Mouse (Mus musculus) liver, adult 2 months (tissue): Measurements from ENCODE around the gene Plekhg1. TPM values are rescaled to one million over a fixed set of nuclear protein-coding genes. Genes with fewer than 3 reads are reported as not detected.
A peak's percentile ranks its signal among the peaks of the same experiment; 100 is the strongest.

ENCODE experiments used
- DNase-seq: peaks from one replicate; pipeline ENCODE4 v3.0.0-alpha.2; 2011; ENCODE audit warnings: low read depth, low spot score; ENCODE audit errors: extremely low read depth
- H3K27ac ChIP-seq: fragments of 200-500 bp; replicated peaks from 2 replicates; pipeline ENCODE4 v1.5.1; 2012; ENCODE audit warnings: low read depth, mild to moderate bottlenecking, control low read depth, inconsistent platforms, low read length; ENCODE audit not compliant: insufficient read depth
- H3K27me3 ChIP-seq: fragments of 200-500 bp; 2 replicates; pipeline ENCODE4 v1.6.1; 2012; ENCODE audit warnings: mild to moderate bottlenecking, moderate library complexity, low read length, inconsistent platforms; ENCODE audit not compliant: control insufficient read depth, insufficient read depth
- H3K36me3 ChIP-seq: fragments of 200-500 bp; 2 replicates; pipeline ENCODE4 v1.6.1; 2012; ENCODE audit warnings: low read length, inconsistent platforms; ENCODE audit not compliant: control insufficient read depth, insufficient read depth
- H3K4me1 ChIP-seq: fragments of 200-500 bp; 2 replicates; pipeline ENCODE4 v1.6.1; 2011; ENCODE audit warnings: low read length; ENCODE audit not compliant: control insufficient read depth, insufficient read depth
- H3K4me3 ChIP-seq: fragments of 200-500 bp; 2 replicates; pipeline ENCODE4 v1.5.1; 2011; ENCODE audit warnings: low read depth, mild to moderate bottlenecking, control low read depth, low read length, moderate library complexity; ENCODE audit not compliant: insufficient read depth
- H3K79me2 ChIP-seq: fragments of 200-500 bp; 2 replicates; pipeline ENCODE4 v1.6.1; 2012; ENCODE audit warnings: inconsistent platforms, mild to moderate bottlenecking, low read length, moderate library complexity; ENCODE audit not compliant: control insufficient read depth, insufficient read depth
- H3K9ac ChIP-seq: fragments of 200-500 bp; 2 replicates; pipeline ENCODE4 v1.6.1; 2012; ENCODE audit warnings: low read depth, mild to moderate bottlenecking, control low read depth, inconsistent platforms, low read length
- CTCF ChIP-seq: fragments of 200-500 bp; IDR thresholded peaks from 2 replicates; pipeline ENCODE4 v1.5.1; 2011; ENCODE audit warnings: low read depth, low read length, control low read depth
- POLR2A ChIP-seq: fragments of 200-500 bp; IDR thresholded peaks from 2 replicates; pipeline ENCODE4 v1.6.1; 2011; ENCODE audit warnings: low read length, control low read depth; ENCODE audit not compliant: insufficient read depth; ENCODE audit errors: extremely low read depth
- WGBS: fragments of 180-500 bp; shearing (Covaris S2); methylation state at CpG from one replicate; pipeline ENCODE4 v1.1.7; 2018; 5-methylcytosine and 5-hydroxymethylcytosine counted together
- polyA plus RNA-seq: library from polyadenylated mRNA; depleted of rRNA; stranded (reverse); fragments of >200 nt; gene quantifications from 2 replicates; pipeline ENCODE4 v1.2.3, GENCODE M21; 2012
- total RNA-seq: library from RNA; depleted of rRNA; stranded (reverse); fragments of >200 nt; gene quantifications from 2 replicates; pipeline ENCODE4 v1.2.3, GENCODE M21; 2014

Plekhg1 gene
- total and polyA plus RNA-seq, 2 experiments = 1.2 to 6.0 TPM

- Histone ChIP-seq H3K9ac (no peak overlapping the region), H3K27ac (no peak overlapping the region), H3K79me2 (no peaks in the 10 kb centered on the region), H3K4me3 (no peak overlapping the region), H3K4me1 (peaks cover 8% of the 10 kb centered on the region; the same call in 1 of the 2 replicates), H3K36me3 (no peaks in the 10 kb centered on the region), H3K27me3 (no peaks in the 10 kb centered on the region)
- TF ChIP-seq POLR2A (no peak), CTCF (no peak)
- peak; percentile 67 for DNase-seq
- 74% methylated on average over 3 of the region's 3 CpGs for WGBS
Measured at GRCm38 (mm10) chr10:3715302-3715943, 24.7 kb upstream of the Plekhg1 start.

GRCm38 (mm10) chr10:3718021-3718865 is 21.9 kb upstream of the Plekhg1 start:
- WGBS = 29% methylated on average over 16 of the region's 16 CpGs
- peak; percentile 95 for DNase-seq
- peak; percentile 30; the same call in 1 of the 2 replicates for TF ChIP-seq POLR2A
- TF ChIP-seq CTCF = no peak
- H3K36me3 ChIP-seq = no peaks in the 10 kb centered on the region
- peak overlapping the region; percentile 45 for H3K9ac ChIP-seq
- no peaks in the 10 kb centered on the region for H3K79me2 ChIP-seq
- H3K4me1 ChIP-seq = peaks cover 8% of the 10 kb centered on the region; the same call in 1 of the 2 replicates
- H3K27ac ChIP-seq = peak overlapping the region; percentile 62
- no peaks in the 10 kb centered on the region for H3K27me3 ChIP-seq
- H3K4me3 ChIP-seq = peak overlapping the region; percentile 26

DNA sequence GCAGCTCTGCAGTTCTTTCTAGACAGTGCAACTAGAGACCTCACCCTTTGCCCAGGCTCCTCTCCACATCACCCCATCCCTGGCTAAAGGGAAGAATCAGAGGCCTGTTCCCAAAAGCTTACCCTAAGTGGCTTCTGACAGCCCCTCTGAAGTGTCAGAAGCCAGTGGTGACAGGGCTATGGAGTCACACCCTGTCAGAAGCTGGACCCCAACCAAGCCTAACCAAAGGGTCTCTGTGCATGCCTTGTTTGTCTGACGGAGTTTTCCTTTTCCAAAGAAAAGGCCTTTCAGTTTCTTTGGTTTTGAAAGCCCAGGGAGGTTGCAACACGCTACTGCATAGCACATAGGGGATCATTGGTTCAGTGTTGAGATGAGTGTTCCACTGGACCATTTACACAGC is 19.9 kb upstream of the Plekhg1 start:
- Histone ChIP-seq H3K27me3 (no peaks in the 10 kb centered on the region), H3K79me2 (no peaks in the 10 kb centered on the region), H3K9ac (no peak overlapping the region), H3K36me3 (no peaks in the 10 kb centered on the region), H3K27ac (no peak overlapping the region), H3K4me1 (peaks cover 8% of the 10 kb centered on the region; the same call in 1 of the 2 replicates), H3K4me3 (no peak overlapping the region)
- no peak for DNase-seq
- 96% methylated on average over 2 of the region's 2 CpGs for WGBS
- no peak for TF ChIP-seq CTCF
- no peak for TF ChIP-seq POLR2A

- no peak for DNase-seq
- H3K4me1 ChIP-seq = peaks cover 8% of the 10 kb centered on the region; the same call in 1 of the 2 replicates
- no peak overlapping the region for H3K9ac ChIP-seq
- TF ChIP-seq CTCF (no peak), POLR2A (no peak)
- no peaks in the 10 kb centered on the region for H3K36me3 ChIP-seq
- no peaks in the 10 kb centered on the region for H3K27me3 ChIP-seq
- no peaks in the 10 kb centered on the region for H3K79me2 ChIP-seq
- H3K4me3 ChIP-seq = no peak overlapping the region
- H3K27ac ChIP-seq = no peak overlapping the region
- 91% methylated on average over 2 of the region's 2 CpGs for WGBS
Measured at GRCm38 (mm10) chr10:3722339-3722738, 17.8 kb upstream of the Plekhg1 start.

DNA sequence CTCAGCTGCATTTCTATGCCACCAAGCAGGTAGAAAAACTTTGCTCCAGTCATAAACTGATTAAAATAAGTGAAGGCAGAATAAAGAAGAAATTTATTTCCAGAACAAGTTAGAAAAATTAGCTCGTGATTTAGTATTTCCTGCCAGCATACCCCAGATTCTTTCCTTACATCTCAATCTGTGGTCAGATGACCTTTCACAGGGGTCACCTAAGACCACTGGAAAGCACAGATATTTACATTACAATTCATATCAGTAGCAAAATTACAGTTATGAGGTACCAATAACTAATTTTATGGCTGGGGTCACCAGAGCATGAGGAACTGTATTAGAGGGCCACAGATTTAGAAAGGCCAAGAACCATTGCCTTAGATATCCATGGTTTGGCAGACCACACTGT is 15.5 kb upstream of the Plekhg1 start:
- no peaks in the 10 kb centered on the region for H3K27me3 ChIP-seq
- no peaks in the 10 kb centered on the region for H3K79me2 ChIP-seq
- no peak for DNase-seq
- 73% methylated on average over 1 of the region's 1 CpGs for WGBS
- TF ChIP-seq CTCF = no peak
- TF ChIP-seq POLR2A = no peak
- H3K27ac ChIP-seq = no peak overlapping the region
- no peaks in the 10 kb centered on the region for H3K36me3 ChIP-seq
- H3K9ac ChIP-seq = no peak overlapping the region
- H3K4me1 ChIP-seq = no peaks in the 10 kb centered on the region
- H3K4me3 ChIP-seq = no peak overlapping the region
